Mouse (Mus musculus): ENCODE data around the gene Efcab12.

DNA sequence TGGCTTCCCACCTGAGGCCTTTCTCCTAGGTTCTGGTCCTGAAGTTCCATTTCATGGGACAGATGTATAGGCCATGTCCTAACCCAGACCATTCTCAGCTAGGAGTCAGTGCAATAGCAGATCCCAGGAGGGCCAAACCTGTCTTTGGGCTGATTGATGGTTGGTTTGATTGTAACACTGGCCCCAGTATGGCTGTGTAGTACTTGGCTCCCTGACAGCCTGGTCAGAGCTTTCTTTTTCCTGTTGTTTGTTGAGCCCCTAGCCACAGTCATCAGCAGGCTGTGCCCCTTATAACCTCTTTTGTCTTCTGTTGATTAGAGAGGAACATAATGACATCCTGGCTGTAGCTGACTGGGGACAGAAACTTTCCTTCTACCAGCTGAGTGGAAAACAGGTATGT, 45.8 kb upstream of the Efcab12 start:
- TF ChIP-seq CTCF (IDR thresholded peaks at IDR 0.05; ENCODE audit: borderline replicate concordance, extremely low read depth, insufficient read depth, insufficient read length) (no peak), POLR2A (IDR thresholded peaks at IDR 0.05; ENCODE audit: borderline replicate concordance, extremely low read depth, insufficient read depth, insufficient read length, poor library complexity, severe bottlenecking) (no peak)
